Mouse (Mus musculus): ENCODE measurements around the gene Trpm3.

Trpm3 gene

GRCm38 (mm10) chr19:22962001-22962708, 823.3 kb downstream of the Trpm3 start:
- no peak for DNase-seq (ENCODE audit: extremely low spot score, low read depth, low spot score)

- no peak for DNase-seq (ENCODE audit: extremely low spot score, low read depth, low spot score)
Measured at GRCm38 (mm10) chr19:22962731-22963130, 823.9 kb downstream of the Trpm3 start.

GRCm38 (mm10) chr19:22963726-22964398, 825.0 kb downstream of the Trpm3 start:
- DNase-seq (ENCODE audit: extremely low spot score, low read depth, low spot score) = no peak

- DNase-seq (ENCODE audit: extremely low spot score, low read depth, low spot score) = no peak
Measured at GRCm38 (mm10) chr19:22965470-22965869, 826.6 kb downstream of the Trpm3 start.

GRCm38 (mm10) chr19:22973294-22973693, 834.4 kb downstream of the Trpm3 start:
- DNase-seq (ENCODE audit: extremely low spot score, low read depth, low spot score) = no peak

GRCm38 (mm10) chr19:22973727-22974126, 834.9 kb downstream of the Trpm3 start:
- no peak for DNase-seq (ENCODE audit: extremely low spot score, low read depth, low spot score)

- DNase-seq (ENCODE audit: extremely low spot score, low read depth, low spot score) = no peak
Measured at GRCm38 (mm10) chr19:22975801-22976200, 837.0 kb downstream of the Trpm3 start.

- no peak for DNase-seq (ENCODE audit: extremely low spot score, low read depth, low spot score)
Measured at GRCm38 (mm10) chr19:22977508-22977907, 838.7 kb downstream of the Trpm3 start.

- DNase-seq (ENCODE audit: extremely low spot score, low read depth, low spot score) = no peak
Measured at GRCm38 (mm10) chr19:22978763-22979162, 839.9 kb downstream of the Trpm3 start.

GRCm38 (mm10) chr19:22979191-22979590, 840.3 kb downstream of the Trpm3 start:
- DNase-seq (ENCODE audit: extremely low spot score, low read depth, low spot score) = no peak

GRCm38 (mm10) chr19:22987914-22988313, 849.1 kb downstream of the Trpm3 start:
- no peak for DNase-seq (ENCODE audit: extremely low spot score, low read depth, low spot score)

GRCm38 (mm10) chr19:22993946-22994345, 855.1 kb downstream of the Trpm3 start:
- DNase-seq (ENCODE audit: extremely low spot score, low read depth, low spot score) = no peak

- DNase-seq (ENCODE audit: extremely low spot score, low read depth, low spot score) = no peak
Measured at GRCm38 (mm10) chr19:22994531-22994930, 855.7 kb downstream of the Trpm3 start.

GRCm38 (mm10) chr19:23000293-23000692, 861.4 kb downstream of the Trpm3 start:
- no peak for DNase-seq (ENCODE audit: extremely low spot score, low read depth, low spot score)

- no peak for DNase-seq (ENCODE audit: extremely low spot score, low read depth, low spot score)
Measured at GRCm38 (mm10) chr19:23003861-23004260, 865.0 kb downstream of the Trpm3 start.

- DNase-seq (ENCODE audit: extremely low spot score, low read depth, low spot score) = no peak
Measured at GRCm38 (mm10) chr19:23005851-23006250, 867.0 kb downstream of the Trpm3 start.

GRCm38 (mm10) chr19:23006517-23007273, 867.8 kb downstream of the Trpm3 start:
- DNase-seq (ENCODE audit: extremely low spot score, low read depth, low spot score) = no peak

GRCm38 (mm10) chr19:23013695-23014094, 874.8 kb downstream of the Trpm3 start:
- no peak for DNase-seq (ENCODE audit: extremely low spot score, low read depth, low spot score)

GRCm38 (mm10) chr19:23015516-23015915, 876.7 kb downstream of the Trpm3 start:
- no peak for DNase-seq (ENCODE audit: extremely low spot score, low read depth, low spot score)

- no peak for DNase-seq (ENCODE audit: extremely low spot score, low read depth, low spot score)
Measured at GRCm38 (mm10) chr19:23018186-23018727, 879.4 kb downstream of the Trpm3 start.

GRCm38 (mm10) chr19:23022902-23023301, 884.1 kb downstream of the Trpm3 start:
- no peak for DNase-seq (ENCODE audit: extremely low spot score, low read depth, low spot score)

Data from hindlimb bud, embryonic 11.5 days (tissue).